In genomic region chr11:36893061-36893460, GRCm38 (mm10) we compare ENCODE assay signal across 12 mouse cellular contexts.
DNase-seq lines count a peak whose midpoint lies in the region.
"Had no signal": no experiment of that assay in that cellular context is flagged by ENCODE, and none has a peak within 500 bp of the region (broad histone marks: within the 10 kb centered on the region; RNA-seq: fewer than 3 reads in every experiment).

No protein-coding gene starts in this region.

- intact Hi-C loops in left cerebral cortex, postnatal 4 days (cut with DNase I) = no loop called here
- intact Hi-C loops in left cerebral cortex, postnatal 10 days (cut with DNase I) = no loop called here

- peak; percentile 33 for DNase-seq in left cerebral cortex, postnatal 4 days
- no peak for DNase-seq in left cerebral cortex, postnatal 10 days (ENCODE audit: extremely low spot score in 1 of 2, low spot score in 2 of 2)
- peak; percentile 33 for DNase-seq in cerebellum, adult 11-12 months
- peak; percentile 54 for DNase-seq in cerebellum, adult 9-10 months
- peak; percentile 79 to 87 for DNase-seq in cerebellum, postnatal 25 days
- DNase-seq in gastrocnemius, postnatal 25 days = no peak
- no peak for DNase-seq in adrenal gland, adult 18-20 months (ENCODE audit: low spot score in 2 of 2)
- DNase-seq in thymus, postnatal 14 days = no peak
- DNase-seq: adrenal gland, postnatal 14 days; gastrocnemius, adult 2 months; gastrocnemius, postnatal 36 days; kidney, adult 18-20 months had no signal

Comparison
In these comparisons a context has a peak if more than half of its experiments do, and no peak if none do; other contexts are left out.
1. DNase-seq: peak in left cerebral cortex, postnatal 4 days (single experiment), cerebellum, adult 11-12 months (single experiment), cerebellum, adult 9-10 months (single experiment) and cerebellum, postnatal 25 days (2 of 2); none in left cerebral cortex, postnatal 10 days (0 of 2), gastrocnemius, postnatal 25 days (single experiment), adrenal gland, adult 18-20 months (0 of 2) and thymus, postnatal 14 days (single experiment).